Mouse (Mus musculus) cerebellum, postnatal 10 days (tissue): ENCODE measurements at regions not wholly inside any gene's neighbourhood (a gene's known extent, or its start where the extent isn't known, plus 50 kb on each side); places are given as distances from the start of the nearest gene placed in this dataset.

Experiments used
- DNase-seq, 2 experiments: peaks; one replicate each; pipeline ENCODE4 v3.0.0; 2021; ENCODE audit warnings: mixed read lengths in 2 of 2

GRCm38 (mm10) chr16:27586307-27586706 lies 197.6 kb downstream of the Ccdc50 start:
- peak in 1 of 2 experiments; percentile 8 for DNase-seq

- DNase-seq, result no peak
Measured at GRCm38 (mm10) chr16:27609366-27609765, 220.7 kb downstream of the Ccdc50 start.

GRCm38 (mm10) chr16:27641306-27641705 lies 252.6 kb downstream of the Ccdc50 start:
- no peak for DNase-seq

- DNase-seq, result peak in 1 of 2 experiments; percentile 1
Measured at GRCm38 (mm10) chr16:27678275-27678674, 289.6 kb downstream of the Ccdc50 start.

- DNase-seq, result no peak
Measured at GRCm38 (mm10) chr16:27682926-27683325, 294.3 kb downstream of the Ccdc50 start.

GRCm38 (mm10) chr16:27683826-27684225 lies 295.2 kb downstream of the Ccdc50 start:
- DNase-seq, result no peak

- no peak for DNase-seq
Measured at GRCm38 (mm10) chr16:27709946-27710345, 321.3 kb downstream of the Ccdc50 start.

GRCm38 (mm10) chr16:27723445-27723844 lies 334.8 kb downstream of the Ccdc50 start:
- no peak for DNase-seq
